Mouse (Mus musculus) regulatory T cell (primary cell): Measurements from ENCODE around the gene Rnf222.
"Not testable (repeated sequence)": the region's sequence is repeated elsewhere in the genome, so short reads cannot be mapped to it uniquely, and the experiment has no call there.

Experiments used
- in situ Hi-C: fragments of 300-600 bp; cut with MboI, MseI; formaldehyde crosslinking; loops from one replicate; pipeline ENCODE4 v1.15.1; 2025; ENCODE audit warnings: high pct_unique_total_duplicates

Rnf222 gene

DNA sequence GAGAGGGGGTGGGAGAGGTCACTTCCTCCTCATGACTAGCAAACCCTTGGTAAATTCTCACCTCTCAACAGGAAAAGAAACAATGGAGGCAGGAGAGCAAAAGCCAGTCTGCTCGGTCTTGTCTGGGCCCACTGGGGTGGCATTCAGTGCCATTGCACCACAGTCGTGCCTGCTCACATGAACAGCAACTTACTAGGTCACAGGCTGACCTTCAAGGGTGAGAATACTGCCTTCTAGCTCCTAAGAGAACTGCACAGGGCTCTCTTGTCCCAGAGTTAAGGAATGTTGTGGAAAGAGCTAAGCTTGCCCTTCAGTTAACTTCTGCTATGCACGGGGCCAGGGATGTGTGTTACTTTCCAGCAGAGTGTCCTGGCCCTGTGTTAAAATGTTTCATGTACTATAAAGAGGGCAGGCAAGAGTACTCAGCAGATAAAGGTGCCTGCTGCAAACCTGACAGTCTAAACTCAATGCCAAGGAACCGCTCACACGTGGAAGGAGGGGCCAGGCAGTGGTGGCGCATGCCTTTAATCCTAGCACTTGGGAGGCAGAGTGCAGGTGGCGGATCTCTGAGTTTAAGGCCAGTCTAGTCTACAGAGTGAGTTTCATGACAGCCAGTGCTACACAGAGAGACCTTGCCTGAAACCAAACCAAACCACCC, 20.6 kb downstream of the Rnf222 start:
- in situ Hi-C loops: no loop called here

DNA sequence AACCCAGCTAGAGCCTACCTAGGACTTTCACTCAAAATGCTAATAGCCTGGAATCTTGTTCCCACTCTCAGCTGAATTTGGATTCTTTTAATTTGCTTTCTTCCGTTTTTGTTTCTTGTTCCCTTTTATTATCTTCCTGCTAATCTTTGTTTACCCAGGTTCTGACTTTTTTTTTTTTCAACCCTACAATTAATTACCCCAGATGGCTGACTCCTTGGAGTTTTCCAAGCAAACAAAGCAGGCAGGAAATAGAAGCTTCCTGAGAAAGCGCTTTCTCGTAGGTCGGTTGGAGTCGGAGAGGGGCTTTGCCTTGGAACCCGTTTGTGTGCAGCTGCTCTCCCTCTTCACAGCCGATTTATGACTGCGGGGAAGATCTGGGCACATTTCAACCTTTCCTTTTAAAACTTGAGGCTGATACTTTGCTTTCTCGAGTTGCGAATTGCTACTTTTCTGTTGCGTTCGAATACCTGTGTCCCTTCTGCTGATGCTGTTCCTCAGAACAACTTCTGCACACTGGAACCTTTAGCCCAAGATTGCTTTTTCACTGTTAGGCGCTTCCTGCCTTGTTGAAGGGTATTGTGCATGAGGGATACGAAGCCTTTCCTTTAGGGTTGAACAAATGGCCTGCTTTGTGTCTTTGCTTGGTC, 23.3 kb downstream of the Rnf222 start:
- in situ Hi-C loops: loop anchor here (5.0 kb wide), 2 partner anchors 36 to 76 kb away; no protein-coding TSS in a partner anchor

GRCm38 (mm10) chr11:68914566-68914965, 26.2 kb downstream of the Rnf222 start:
- in situ Hi-C loops: loop anchor here (5.0 kb wide), 2 partner anchors 33 to 73 kb away; no protein-coding TSS in a partner anchor

DNA sequence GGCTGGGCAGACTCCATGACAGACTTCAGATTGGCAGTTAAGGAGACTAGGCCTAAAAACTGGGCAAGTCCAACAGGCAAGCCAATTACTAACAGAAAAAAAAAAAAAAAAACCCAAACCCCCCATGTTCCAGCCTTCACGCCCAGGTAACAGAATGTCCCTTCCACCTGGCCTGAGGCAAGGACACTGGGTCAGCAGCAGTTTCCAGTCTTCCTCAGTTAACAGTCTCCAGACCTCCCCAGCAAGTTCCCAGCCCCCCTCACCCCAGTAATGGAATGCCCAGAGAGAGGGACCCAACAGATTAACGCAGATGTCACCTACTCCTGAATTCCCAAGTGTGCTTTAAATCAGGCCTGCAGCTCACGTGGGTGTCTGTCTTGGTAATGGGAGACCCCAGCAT, 34.8 kb downstream of the Rnf222 start:
- in situ Hi-C loops: no loop called here

DNA sequence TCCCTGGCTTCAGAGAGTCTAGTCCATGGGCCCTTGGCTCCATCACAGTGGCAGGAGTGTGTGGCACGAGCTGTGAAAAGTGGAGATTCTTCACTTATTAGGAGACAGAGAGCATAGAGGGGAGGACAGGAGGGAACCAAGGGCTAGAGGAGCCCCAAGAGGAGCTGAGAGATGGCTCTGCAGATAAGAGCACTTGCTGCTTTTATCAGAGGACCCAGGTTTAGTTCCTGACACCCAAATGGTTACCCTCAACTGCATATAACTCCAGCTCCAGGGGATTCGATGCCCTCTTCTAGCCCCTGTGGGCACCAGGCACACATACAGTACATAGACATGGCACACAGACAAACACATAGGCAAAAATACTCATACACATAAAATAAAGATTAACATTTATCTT, 36.4 kb downstream of the Rnf222 start:
- in situ Hi-C loops: no loop called here

- in situ Hi-C loops: no loop called here
Measured at GRCm38 (mm10) chr11:68926981-68927380, 38.6 kb downstream of the Rnf222 start, which contains the start of gene Odf4. Gene Odf4 (minus strand): TSS chr11:68927081.

- in situ Hi-C loops: no loop called here
Measured at GRCm38 (mm10) chr11:68929947-68930346, 41.6 kb downstream of the Rnf222 start.

DNA sequence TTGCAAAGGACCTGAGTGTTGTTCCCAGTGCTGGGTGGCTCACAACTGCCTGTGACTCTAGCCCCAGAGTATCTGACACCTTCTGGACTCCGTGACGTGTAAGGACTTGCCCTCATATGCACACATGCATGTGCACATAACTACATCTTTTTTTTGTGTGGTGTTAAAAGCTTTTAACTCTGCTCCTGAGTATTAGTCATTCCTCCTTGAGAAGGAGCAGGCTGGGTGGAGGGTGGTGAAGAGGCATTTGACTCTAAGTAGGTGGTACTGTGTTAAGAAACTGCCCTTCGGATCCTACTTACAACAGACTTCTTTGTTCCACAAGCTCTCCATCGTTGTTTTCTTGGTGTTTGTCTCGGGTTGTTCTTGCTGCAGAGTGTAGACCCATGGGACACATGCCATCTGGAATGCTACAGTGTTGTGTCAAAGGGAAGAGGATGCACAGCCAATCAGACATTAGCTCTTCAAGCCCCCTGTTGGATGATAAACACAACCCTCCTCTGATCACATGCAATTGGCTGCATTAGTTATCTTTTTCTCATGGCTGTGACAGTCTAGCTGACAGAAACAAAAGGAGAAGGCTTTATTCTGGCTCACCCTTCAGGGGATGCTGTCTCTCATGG, 45.6 kb downstream of the Rnf222 start:
- in situ Hi-C loops: no loop called here

- in situ Hi-C loops: not testable (repeated sequence)
Measured at GRCm38 (mm10) chr11:68936951-68937350, 48.6 kb downstream of the Rnf222 start.

DNA sequence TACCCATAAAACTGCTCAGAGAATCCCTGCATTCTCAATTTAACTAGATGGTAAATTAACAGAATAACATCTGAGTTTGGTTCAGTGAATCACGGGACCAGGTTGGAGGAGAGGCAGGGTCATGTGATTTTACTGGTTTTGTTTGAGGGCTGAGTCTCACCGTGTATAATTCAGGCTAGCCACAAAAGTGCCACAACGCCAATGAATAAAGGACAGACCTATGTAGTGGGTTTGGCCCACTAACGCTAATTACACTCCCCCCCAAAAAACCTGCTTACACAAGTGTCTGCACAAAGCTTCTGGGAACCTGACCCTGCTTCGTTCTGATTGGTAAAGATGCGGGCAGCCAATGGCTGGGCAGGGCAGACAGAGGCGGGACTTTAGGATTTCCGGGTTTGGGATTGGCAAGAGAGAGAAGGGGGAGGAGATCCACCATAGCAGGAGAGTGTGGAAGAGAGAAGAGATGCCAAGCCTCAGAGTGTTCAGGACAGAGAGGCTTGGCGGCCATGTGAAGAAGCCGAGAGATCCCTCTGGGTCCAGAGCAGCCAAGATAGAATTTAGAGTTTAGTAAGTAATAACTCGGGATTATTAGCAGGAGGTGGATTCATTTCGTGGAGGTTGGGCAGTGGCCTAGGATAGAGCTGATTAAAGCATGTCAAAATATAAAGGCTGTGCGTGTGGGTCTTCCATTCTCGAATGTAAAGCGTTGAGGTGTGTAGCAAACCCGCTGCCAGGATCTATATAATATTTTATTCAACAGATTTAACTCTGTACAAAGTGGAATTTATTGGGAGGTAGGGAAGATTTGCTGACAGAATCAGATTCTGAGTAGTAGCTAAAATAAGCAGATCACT, 51.3 kb downstream of the Rnf222 start:
- in situ Hi-C loops: no loop called here

GRCm38 (mm10) chr11:68940516-68940915, 52.2 kb downstream of the Rnf222 start:
- in situ Hi-C loops: no loop called here

DNA sequence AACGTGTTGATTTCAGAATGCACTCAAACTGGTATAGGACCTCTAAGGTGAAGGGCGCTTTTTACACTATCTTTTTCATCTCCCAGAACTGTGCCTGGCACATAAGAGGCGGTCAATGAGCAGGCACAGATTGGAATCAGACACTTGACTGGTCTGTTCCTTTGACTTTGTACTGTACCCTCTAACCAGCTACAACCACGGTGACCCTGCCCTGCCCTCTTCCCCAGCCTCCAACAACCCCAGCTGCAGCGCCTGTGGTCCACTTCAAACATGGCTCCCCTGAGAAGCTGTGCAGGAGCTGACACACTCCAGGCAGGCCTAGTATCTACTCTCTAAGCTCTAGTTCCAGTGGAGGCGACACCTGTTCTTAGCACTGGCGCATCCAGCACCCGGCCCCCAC, 54.4 kb downstream of the Rnf222 start:
- in situ Hi-C loops: no loop called here

DNA sequence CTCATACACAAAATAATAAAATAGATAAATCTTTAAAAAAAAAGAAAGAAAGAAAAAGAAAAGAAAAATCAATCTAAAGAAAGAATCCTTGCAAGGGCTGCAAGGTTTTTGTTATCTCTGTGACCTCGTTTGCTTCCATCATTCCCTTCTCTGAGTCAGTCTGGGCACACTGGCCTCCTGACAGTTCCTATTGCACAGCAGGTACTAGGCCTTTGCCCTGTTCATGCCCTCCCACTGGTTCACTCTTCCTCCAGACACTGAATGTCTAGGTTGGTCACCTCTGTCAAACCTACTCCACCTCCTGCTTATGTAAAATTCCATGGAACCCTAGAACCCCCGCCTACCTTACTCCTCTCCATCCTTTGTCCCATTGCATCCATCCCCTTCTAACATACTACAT, 56.9 kb downstream of the Rnf222 start:
- in situ Hi-C loops: loop anchor here (5.0 kb wide), 1 partner anchor 33 kb away; no protein-coding TSS in a partner anchor
